Mouse (Mus musculus): Measurements from ENCODE around the gene Cd2ap. TPM values are rescaled to one million over a fixed set of nuclear protein-coding genes. Genes with fewer than 3 reads are reported as not detected.
A peak's percentile ranks its signal among the peaks of the same experiment; 100 is the strongest.

Gene Cd2ap
- polyA plus RNA-seq, 1 experiment from 2014 or later: 22.2 TPM

- H3K4me3 ChIP-seq (ENCODE audit: low read depth, low read length): no peak overlapping the region
- H3K9ac ChIP-seq (ENCODE audit: low read depth, low read length): no peak overlapping the region; the same call in 1 of the 2 replicates
- 56% methylated on average over 1 of the region's 1 CpGs for WGBS
- no peak for ATAC-seq (replicated peaks; ENCODE audit: low FRiP score)
- H3K9me3 ChIP-seq (ENCODE audit: control insufficient read depth, low read length): no peaks in the 10 kb centered on the region
- H3K27ac ChIP-seq (ENCODE audit: low read depth, low read length): peak overlapping the region; percentile 64
- H3K27me3 ChIP-seq (replicated peaks; ENCODE audit: control insufficient read depth, insufficient read depth, low read length): no peaks in the 10 kb centered on the region
- peak overlapping the region; percentile 62 for H3K4me2 ChIP-seq
- no peak for DNase-seq (ENCODE audit: low spot score)
- no peaks in the 10 kb centered on the region for H3K36me3 ChIP-seq (ENCODE audit: control insufficient read depth, insufficient read depth, low read length)
- H3K4me1 ChIP-seq (replicated peaks; ENCODE audit: control insufficient read depth, insufficient read depth, low read length): peaks cover 21% of the 10 kb centered on the region
These were observed 6.4 kb upstream of the Cd2ap start for GRCm38 (mm10) chr17:42882873-42883272.

GRCm38 (mm10) chr17:42876904-42877425, 500 bp upstream of the Cd2ap start:
- Histone ChIP-seq H3K9me3 (ENCODE audit: control insufficient read depth, low read length) (no peaks in the 10 kb centered on the region), H3K9ac (ENCODE audit: low read depth, low read length) (peak overlapping the region; percentile 97), H3K36me3 (ENCODE audit: control insufficient read depth, insufficient read depth, low read length) (no peaks in the 10 kb centered on the region), H3K27me3 (replicated peaks; ENCODE audit: control insufficient read depth, insufficient read depth, low read length) (no peaks in the 10 kb centered on the region), H3K4me1 (replicated peaks; ENCODE audit: control insufficient read depth, insufficient read depth, low read length) (peaks cover 5% of the 10 kb centered on the region; the same call in 1 of the 2 replicates), H3K4me2 (peak overlapping the region; percentile 94), H3K4me3 (ENCODE audit: low read depth, low read length) (peak overlapping the region; percentile 92), H3K27ac (ENCODE audit: low read depth, low read length) (no peak overlapping the region)
- DNase-seq (ENCODE audit: low spot score) (no peak), ATAC-seq (replicated peaks; ENCODE audit: low FRiP score) (no peak)
- WGBS: 33% methylated on average over 13 of the region's 13 CpGs

- WGBS: under 1% methylated on average over 17 of the region's 17 CpGs
- Histone ChIP-seq H3K27me3 (replicated peaks; ENCODE audit: control insufficient read depth, insufficient read depth, low read length) (no peaks in the 10 kb centered on the region), H3K4me1 (replicated peaks; ENCODE audit: control insufficient read depth, insufficient read depth, low read length) (peaks cover 7% of the 10 kb centered on the region), H3K9ac (ENCODE audit: low read depth, low read length) (peak overlapping the region; percentile 97), H3K27ac (ENCODE audit: low read depth, low read length) (peak overlapping the region; percentile 85), H3K4me2 (peak overlapping the region; percentile 94), H3K36me3 (ENCODE audit: control insufficient read depth, insufficient read depth, low read length) (no peaks in the 10 kb centered on the region), H3K4me3 (ENCODE audit: low read depth, low read length) (peak overlapping the region; percentile 92), H3K9me3 (ENCODE audit: control insufficient read depth, low read length) (no peaks in the 10 kb centered on the region)
- DNase-seq (ENCODE audit: low spot score): peak; percentile 44
- no peak for ATAC-seq (replicated peaks; ENCODE audit: low FRiP score)
These were observed 879 bp downstream of the Cd2ap start for GRCm38 (mm10) chr17:42875571-42876000.

- H3K4me3 ChIP-seq (ENCODE audit: low read depth, low read length): peak overlapping the region; percentile 92
These were observed 1.4 kb downstream of the Cd2ap start for GRCm38 (mm10) chr17:42875015-42875414.

DNA sequence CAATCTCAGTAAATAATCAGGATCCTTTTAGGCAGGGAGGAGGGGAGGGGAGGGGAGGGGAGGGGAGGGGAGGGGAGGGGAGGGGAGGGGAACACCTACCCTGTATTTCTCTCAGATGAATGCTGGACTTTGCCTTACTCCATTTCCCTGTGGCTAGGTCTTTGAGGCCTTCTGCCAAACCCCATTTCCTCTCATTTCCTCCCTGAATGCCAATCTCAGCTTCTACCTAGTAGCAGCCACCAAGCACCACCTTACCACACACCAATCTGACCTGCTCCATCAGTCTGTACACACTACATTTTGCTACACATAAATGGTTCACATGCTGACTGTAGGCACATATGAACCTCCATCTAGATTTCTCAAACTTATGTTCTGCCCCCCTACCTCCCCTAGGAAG, 6.0 kb downstream of the Cd2ap start:
- Histone ChIP-seq H3K36me3 (ENCODE audit: control insufficient read depth, insufficient read depth, low read length) (no peaks in the 10 kb centered on the region), H3K9ac (ENCODE audit: low read depth, low read length) (no peak overlapping the region), H3K4me1 (replicated peaks; ENCODE audit: control insufficient read depth, insufficient read depth, low read length) (peaks cover 6% of the 10 kb centered on the region), H3K27ac (ENCODE audit: low read depth, low read length) (no peak overlapping the region), H3K4me2 (no peak overlapping the region), H3K9me3 (ENCODE audit: control insufficient read depth, low read length) (no peaks in the 10 kb centered on the region), H3K4me3 (ENCODE audit: low read depth, low read length) (no peak overlapping the region), H3K27me3 (replicated peaks; ENCODE audit: control insufficient read depth, insufficient read depth, low read length) (no peaks in the 10 kb centered on the region)
- ATAC-seq (replicated peaks; ENCODE audit: low FRiP score) (no peak), DNase-seq (ENCODE audit: low spot score) (no peak)

More at GRCm38 (mm10) chr17:42875015-42875414, 1.4 kb downstream of the Cd2ap start:
- Histone ChIP-seq H3K4me1 (replicated peaks; ENCODE audit: control insufficient read depth, insufficient read depth, low read length) (peaks cover 9% of the 10 kb centered on the region), H3K4me2 (peak overlapping the region; percentile 94), H3K9ac (ENCODE audit: low read depth, low read length) (peak overlapping the region; percentile 97), H3K27ac (ENCODE audit: low read depth, low read length) (no peak overlapping the region), H3K36me3 (ENCODE audit: control insufficient read depth, insufficient read depth, low read length) (no peaks in the 10 kb centered on the region), H3K9me3 (ENCODE audit: control insufficient read depth, low read length) (no peaks in the 10 kb centered on the region), H3K27me3 (replicated peaks; ENCODE audit: control insufficient read depth, insufficient read depth, low read length) (no peaks in the 10 kb centered on the region)
- DNase-seq (ENCODE audit: low spot score): no peak
- WGBS: 36% methylated on average over 6 of the region's 6 CpGs
- ATAC-seq (replicated peaks; ENCODE audit: low FRiP score): no peak

DNA sequence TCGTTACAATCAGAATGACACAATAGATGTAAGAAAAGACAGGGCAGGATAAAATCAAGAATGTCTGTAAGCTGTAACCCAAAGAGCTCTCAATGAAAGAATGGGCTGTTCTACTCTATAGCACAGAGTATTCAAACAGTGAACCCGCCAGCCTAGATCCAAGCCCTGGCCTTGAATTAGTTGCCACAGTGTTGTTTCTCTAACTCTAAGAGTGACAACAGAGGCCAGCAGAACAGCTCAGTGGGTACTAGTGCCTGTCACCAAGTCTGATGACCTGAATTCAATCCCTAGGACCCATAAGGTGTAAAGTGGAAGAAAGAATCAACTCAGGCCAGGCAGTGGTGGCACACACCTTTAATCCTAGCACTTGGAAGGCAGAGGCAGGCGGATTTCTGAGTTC, 13.3 kb downstream of the Cd2ap start:
- no peak for ATAC-seq (replicated peaks; ENCODE audit: low FRiP score)
- Histone ChIP-seq H3K27me3 (replicated peaks; ENCODE audit: control insufficient read depth, insufficient read depth, low read length) (no peaks in the 10 kb centered on the region), H3K4me2 (no peak overlapping the region)

GRCm38 (mm10) chr17:42860370-42860769, 16.1 kb downstream of the Cd2ap start:
- no peak for ATAC-seq (replicated peaks; ENCODE audit: low FRiP score)
- Histone ChIP-seq H3K4me1 (replicated peaks; ENCODE audit: control insufficient read depth, insufficient read depth, low read length) (no peaks in the 10 kb centered on the region), H3K4me2 (no peak overlapping the region), H3K36me3 (ENCODE audit: control insufficient read depth, insufficient read depth, low read length) (no peaks in the 10 kb centered on the region), H3K4me3 (ENCODE audit: low read depth, low read length) (no peak overlapping the region), H3K27me3 (replicated peaks; ENCODE audit: control insufficient read depth, insufficient read depth, low read length) (no peaks in the 10 kb centered on the region), H3K9ac (ENCODE audit: low read depth, low read length) (no peak overlapping the region), H3K9me3 (ENCODE audit: control insufficient read depth, low read length) (no peaks in the 10 kb centered on the region), H3K27ac (ENCODE audit: low read depth, low read length) (no peak overlapping the region)
- no peak for DNase-seq (ENCODE audit: low spot score)
- WGBS: 70% methylated on average over 1 of the region's 1 CpGs

More for the DNA sequence above, 13.3 kb downstream of the Cd2ap start:
- Histone ChIP-seq H3K4me1 (replicated peaks; ENCODE audit: control insufficient read depth, insufficient read depth, low read length) (no peaks in the 10 kb centered on the region), H3K27ac (ENCODE audit: low read depth, low read length) (no peak overlapping the region), H3K9ac (ENCODE audit: low read depth, low read length) (no peak overlapping the region), H3K9me3 (ENCODE audit: control insufficient read depth, low read length) (no peaks in the 10 kb centered on the region), H3K4me3 (ENCODE audit: low read depth, low read length) (no peak overlapping the region), H3K36me3 (ENCODE audit: control insufficient read depth, insufficient read depth, low read length) (no peaks in the 10 kb centered on the region)
- WGBS: 81% methylated on average over 3 of the region's 3 CpGs
- no peak for DNase-seq (ENCODE audit: low spot score)

DNA sequence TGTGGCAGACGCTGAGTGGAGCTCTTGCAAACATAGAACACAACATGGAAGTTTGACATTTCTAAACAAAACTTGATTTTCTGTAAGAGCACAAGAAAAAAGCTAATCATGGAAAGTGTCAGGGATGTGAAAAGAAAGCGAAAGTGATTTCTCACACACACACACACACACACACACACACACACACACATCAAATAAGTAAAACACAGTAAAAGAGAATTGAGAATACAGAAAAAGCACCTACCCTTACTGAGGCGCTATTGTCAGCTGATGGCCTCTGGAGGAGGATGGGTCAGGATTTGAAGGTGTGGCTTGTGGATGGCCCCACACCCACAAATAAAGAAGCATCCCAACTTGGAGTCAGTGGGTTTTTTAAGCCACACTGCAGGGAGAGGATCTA, 19.0 kb downstream of the Cd2ap start:
- H3K4me3 ChIP-seq (ENCODE audit: low read depth, low read length): no peak overlapping the region
- no peaks in the 10 kb centered on the region for H3K4me1 ChIP-seq (replicated peaks; ENCODE audit: control insufficient read depth, insufficient read depth, low read length)
- no peak overlapping the region for H3K4me2 ChIP-seq
- H3K27me3 ChIP-seq (replicated peaks; ENCODE audit: control insufficient read depth, insufficient read depth, low read length): no peaks in the 10 kb centered on the region
- DNase-seq (ENCODE audit: low spot score) (no peak), ATAC-seq (replicated peaks; ENCODE audit: low FRiP score) (no peak)
- 86% methylated on average over 3 of the region's 3 CpGs for WGBS
- no peaks in the 10 kb centered on the region for H3K36me3 ChIP-seq (ENCODE audit: control insufficient read depth, insufficient read depth, low read length)
- H3K27ac ChIP-seq (ENCODE audit: low read depth, low read length): no peak overlapping the region
- no peaks in the 10 kb centered on the region for H3K9me3 ChIP-seq (ENCODE audit: control insufficient read depth, low read length)
- no peak overlapping the region for H3K9ac ChIP-seq (ENCODE audit: low read depth, low read length)

- no peak overlapping the region for H3K4me3 ChIP-seq (ENCODE audit: low read depth, low read length)
- WGBS: 72% methylated on average over 2 of the region's 2 CpGs
- H3K27ac ChIP-seq (ENCODE audit: low read depth, low read length): no peak overlapping the region
- H3K27me3 ChIP-seq (replicated peaks; ENCODE audit: control insufficient read depth, insufficient read depth, low read length): no peaks in the 10 kb centered on the region
- peaks cover 3% of the 10 kb centered on the region; the same call in 1 of the 2 replicates for H3K36me3 ChIP-seq (ENCODE audit: control insufficient read depth, insufficient read depth, low read length)
- no peak overlapping the region for H3K4me2 ChIP-seq
- DNase-seq (ENCODE audit: low spot score) (no peak), ATAC-seq (replicated peaks; ENCODE audit: low FRiP score) (no peak)
- no peak overlapping the region for H3K9ac ChIP-seq (ENCODE audit: low read depth, low read length)
- no peaks in the 10 kb centered on the region for H3K9me3 ChIP-seq (ENCODE audit: control insufficient read depth, low read length)
- no peaks in the 10 kb centered on the region for H3K4me1 ChIP-seq (replicated peaks; ENCODE audit: control insufficient read depth, insufficient read depth, low read length)
These were observed 29.4 kb downstream of the Cd2ap start for GRCm38 (mm10) chr17:42847108-42847507.
